Mouse (Mus musculus) left cerebral cortex, adult 8-10 months (tissue): ENCODE measurements around the gene Prps2. TPM values are rescaled to one million over a fixed set of nuclear protein-coding genes. Genes with fewer than 3 reads are reported as not detected.
"Not testable (repeated sequence)": the region's sequence is repeated elsewhere in the genome, so short reads cannot be mapped to it uniquely, and the experiment has no call there.

ENCODE experiments used
- DNase-seq, 2 experiments: peaks; one replicate each; pipeline ENCODE4 v3.0.0; 2022; ENCODE audit warnings: low spot score in 2 of 2
- total RNA-seq, 4 experiments: library from RNA; stranded (reverse); gene quantifications; 2 replicates each; pipeline ENCODE4 v1.2.4; 2022

Prps2 gene
- 10 to 100 TPM; 25.8 to 34.7 (median 27.9) TPM for total RNA-seq

GRCm38 (mm10) chrX:167382047-167382853 is at the start of gene Prps2:
Gene Prps2, minus strand, starts transcription at chrX:167382749.
- peak; percentile 17 to 28 for DNase-seq

- no peak for DNase-seq
Observed at GRCm38 (mm10) chrX:167417654-167418053, 35.1 kb upstream of the Prps2 start.

GRCm38 (mm10) chrX:167394940-167395339 is 12.4 kb upstream of the Prps2 start:
- DNase-seq: no peak

GRCm38 (mm10) chrX:167386647-167387046 is 4.1 kb upstream of the Prps2 start:
- no peak for DNase-seq

GRCm38 (mm10) chrX:167382854-167383186 is 271 bp upstream of the Prps2 start:
- no peak for DNase-seq

- no peak for DNase-seq
Observed at GRCm38 (mm10) chrX:167381583-167382046, 934 bp downstream of the Prps2 start.

- no peak for DNase-seq
Observed at GRCm38 (mm10) chrX:167380073-167380472, 2.5 kb downstream of the Prps2 start.

GRCm38 (mm10) chrX:167361231-167361630 is 21.3 kb downstream of the Prps2 start:
- DNase-seq: not testable (repeated sequence)

GRCm38 (mm10) chrX:167359704-167360103 is 22.8 kb downstream of the Prps2 start:
- DNase-seq: no peak

GRCm38 (mm10) chrX:167357415-167357814 is 25.1 kb downstream of the Prps2 start:
- no peak for DNase-seq

- DNase-seq: no peak
Observed at GRCm38 (mm10) chrX:167355965-167356364, 26.6 kb downstream of the Prps2 start.

- DNase-seq: no peak
Observed at GRCm38 (mm10) chrX:167353617-167354016, 28.9 kb downstream of the Prps2 start.

GRCm38 (mm10) chrX:167346440-167346839 is 36.1 kb downstream of the Prps2 start:
- DNase-seq: no peak

GRCm38 (mm10) chrX:167344356-167344755 is 38.2 kb downstream of the Prps2 start:
- no peak for DNase-seq

- no peak for DNase-seq
Observed at GRCm38 (mm10) chrX:167341811-167342210, 40.7 kb downstream of the Prps2 start.

- no peak for DNase-seq
Observed at GRCm38 (mm10) chrX:167340190-167340589, 42.4 kb downstream of the Prps2 start.

- no peak for DNase-seq
Observed at GRCm38 (mm10) chrX:167337990-167338389, 44.6 kb downstream of the Prps2 start.

- no peak for DNase-seq
Observed at GRCm38 (mm10) chrX:167334571-167334970, 48.0 kb downstream of the Prps2 start.

GRCm38 (mm10) chrX:167332607-167333006 is 49.9 kb downstream of the Prps2 start:
- no peak for DNase-seq

- DNase-seq: no peak
Observed at GRCm38 (mm10) chrX:167330993-167331392, 51.6 kb downstream of the Prps2 start.

- DNase-seq: no peak
Observed at GRCm38 (mm10) chrX:167330399-167330798, 52.1 kb downstream of the Prps2 start, which contains the start of gene Tlr7. Gene Tlr7, minus strand, starts transcription at chrX:167330558.

- no peak for DNase-seq
Observed at GRCm38 (mm10) chrX:167329620-167330019, 52.9 kb downstream of the Prps2 start.

- no peak for DNase-seq
Observed at GRCm38 (mm10) chrX:167329098-167329497, 53.5 kb downstream of the Prps2 start.
